Mouse (Mus musculus) ES-E14 (cell line): ENCODE results near the gene Crabp2.

Source experiments
- HCFC1 ChIP-seq: IDR thresholded peaks from 2 replicates; pipeline ENCODE4 v1.6.1; 2012; ENCODE audit warnings: low read length, inconsistent platforms, borderline replicate concordance; ENCODE audit not compliant: insufficient read depth
- MAFK ChIP-seq: IDR thresholded peaks from 2 replicates; pipeline ENCODE4 v1.6.1; 2014; ENCODE audit warnings: mild to moderate bottlenecking, low read depth, low read length, inconsistent platforms; ENCODE audit not compliant: insufficient read depth
- ZC3H11A ChIP-seq: IDR thresholded peaks from 2 replicates; pipeline ENCODE4 v1.6.1; 2012; ENCODE audit warnings: low read depth, mild to moderate bottlenecking, inconsistent platforms, low read length, borderline replicate concordance

GRCm38 (mm10) chr3:87906981-87907857 lies 41.2 kb upstream of the Crabp2 start:
- TF ChIP-seq ZC3H11A (no peak), MAFK (no peak), HCFC1 (no peak)
